Mouse (Mus musculus): ENCODE measurements around the gene Olfr1245.
"Not testable (repeated sequence)": the region's sequence is repeated elsewhere in the genome, so short reads cannot be mapped to it uniquely, and the experiment has no call there.

Gene Olfr1245

GRCm38 (mm10) chr2:89578347-89578746 lies at the start of gene Olfr1245:
Gene Olfr1245, minus strand, starts transcription at chr2:89578447.
- no peak for DNase-seq

- not testable (repeated sequence) for DNase-seq
Measured at GRCm38 (mm10) chr2:89618145-89618544, 39.9 kb upstream of the Olfr1245 start, which contains the start of gene Olfr1248. Gene Olfr1248, minus strand, starts transcription at chr2:89618245.

DNA sequence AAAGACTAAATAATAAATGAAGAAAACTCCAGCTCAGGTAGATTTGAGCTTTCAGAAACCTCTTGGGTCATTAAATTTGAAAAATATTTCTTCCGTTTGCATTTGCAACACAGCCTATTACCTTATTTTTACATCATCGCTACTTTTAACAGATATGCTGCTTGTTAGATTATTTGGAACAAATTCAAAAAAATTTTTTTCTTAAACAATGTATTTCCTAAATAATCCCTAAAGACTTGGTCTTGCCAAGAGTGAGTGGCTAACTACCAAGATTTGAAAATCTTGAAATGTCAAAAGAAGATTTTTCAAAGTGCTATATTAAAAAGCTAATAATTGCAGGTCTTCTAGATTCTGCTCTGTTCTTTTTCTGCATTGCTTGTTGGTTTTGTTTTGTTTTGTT lies 35.8 kb upstream of the Olfr1245 start, which contains the start of gene Olfr1247:
Gene Olfr1247 (minus strand): TSS at position 101 of the 400 bp plus-strand sequence.
- DNase-seq, result no peak

GRCm38 (mm10) chr2:89593057-89593456 lies 14.8 kb upstream of the Olfr1245 start, which contains the start of gene Olfr1246:
Gene Olfr1246, minus strand, starts transcription at chr2:89593157.
- DNase-seq, result no peak

- DNase-seq, result not testable (repeated sequence)
Measured at GRCm38 (mm10) chr2:89562706-89563105, 15.5 kb downstream of the Olfr1245 start.

GRCm38 (mm10) chr2:89544516-89544915 lies 33.7 kb downstream of the Olfr1245 start:
- no peak for DNase-seq

DNA sequence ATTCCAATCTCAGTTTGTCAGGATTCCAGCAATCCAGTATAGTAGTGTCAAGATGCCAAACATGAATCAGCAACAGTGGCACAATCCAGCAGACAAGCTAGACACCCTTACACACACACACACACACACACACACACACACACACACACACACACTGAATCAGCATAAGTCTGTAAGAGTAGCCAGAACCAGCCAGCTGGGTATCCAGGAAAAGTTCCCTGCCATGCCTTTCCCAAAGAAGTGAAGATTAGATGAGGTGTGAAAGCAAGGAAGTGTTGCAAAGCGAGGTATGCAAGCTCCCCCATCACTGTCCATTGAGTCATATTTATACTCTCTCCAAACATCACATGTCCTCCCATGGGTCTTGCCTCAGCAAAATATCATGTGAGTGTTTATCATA lies 38.3 kb downstream of the Olfr1245 start:
- DNase-seq, result no peak

DNA sequence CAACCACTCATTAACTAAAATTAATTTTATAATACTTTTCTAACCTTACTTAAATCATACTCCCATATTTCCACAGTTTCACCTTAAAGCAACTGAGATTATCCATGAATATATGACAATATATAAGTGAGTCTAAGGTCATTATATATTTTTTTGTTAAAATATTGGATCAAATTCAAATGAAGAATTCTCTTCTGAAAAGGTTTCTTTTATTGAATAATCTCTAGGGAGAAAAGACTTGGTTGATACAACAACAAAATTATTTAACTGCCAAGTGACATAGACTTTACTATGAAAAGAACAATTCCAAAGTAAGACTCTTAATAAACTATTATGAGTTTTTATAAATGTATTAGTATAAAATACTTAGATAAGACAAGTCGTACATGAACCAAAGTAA lies 46.9 kb downstream of the Olfr1245 start, which contains the start of gene Olfr1243:
Gene Olfr1243 (minus strand): TSS at position 101 of the 400 bp plus-strand sequence.
- DNase-seq, result no peak
